Mouse (Mus musculus) thymus, postnatal 10 days (tissue): Measurements from ENCODE around the gene Phf13.

Experiments
- DNase-seq, 2 experiments: peaks; one replicate each; pipeline ENCODE4 v3.0.0; 2021; ENCODE audit warnings: low spot score in 2 of 2

The Phf13 gene

DNA sequence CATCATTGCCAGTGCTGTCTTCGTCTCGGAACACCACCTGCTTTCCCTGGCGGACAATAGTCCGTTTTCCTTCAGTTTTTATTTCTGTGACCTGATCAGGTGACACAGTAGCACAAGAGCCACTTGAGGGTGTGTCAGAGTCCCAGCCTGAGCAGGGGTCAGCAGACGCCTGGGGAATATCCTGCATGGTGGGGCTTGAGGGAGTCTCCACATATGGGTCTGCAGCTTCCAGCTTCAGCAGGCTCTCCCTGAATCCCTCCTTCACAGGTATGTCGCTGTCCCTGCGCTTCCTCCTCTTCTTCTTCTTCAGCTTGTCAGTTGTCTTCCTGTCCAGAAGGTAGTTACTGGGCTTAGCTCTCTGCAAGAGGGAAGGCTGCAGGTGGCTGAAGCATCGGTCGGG, 4.0 kb downstream of the Phf13 start:
- DNase-seq, result no peak

DNA sequence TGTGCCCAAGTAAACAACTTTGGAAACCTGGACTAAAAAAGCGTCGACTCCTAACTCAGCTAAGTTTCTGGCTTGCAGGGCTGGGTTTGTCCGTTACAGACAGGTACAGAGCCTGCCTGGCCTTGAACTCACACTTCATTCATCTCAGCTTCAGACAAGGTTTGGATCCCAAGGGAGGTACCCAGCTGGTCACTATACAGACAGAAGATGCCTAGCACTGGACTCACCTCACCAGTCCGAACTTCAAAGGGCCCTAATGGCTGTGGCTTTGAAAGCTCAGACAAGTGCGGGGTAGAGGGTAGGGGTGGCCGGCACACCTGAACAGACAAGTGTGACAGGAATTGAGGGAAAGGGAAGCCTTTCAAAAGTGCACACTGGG, 7.0 kb downstream of the Phf13 start:
- DNase-seq, result no peak

DNA sequence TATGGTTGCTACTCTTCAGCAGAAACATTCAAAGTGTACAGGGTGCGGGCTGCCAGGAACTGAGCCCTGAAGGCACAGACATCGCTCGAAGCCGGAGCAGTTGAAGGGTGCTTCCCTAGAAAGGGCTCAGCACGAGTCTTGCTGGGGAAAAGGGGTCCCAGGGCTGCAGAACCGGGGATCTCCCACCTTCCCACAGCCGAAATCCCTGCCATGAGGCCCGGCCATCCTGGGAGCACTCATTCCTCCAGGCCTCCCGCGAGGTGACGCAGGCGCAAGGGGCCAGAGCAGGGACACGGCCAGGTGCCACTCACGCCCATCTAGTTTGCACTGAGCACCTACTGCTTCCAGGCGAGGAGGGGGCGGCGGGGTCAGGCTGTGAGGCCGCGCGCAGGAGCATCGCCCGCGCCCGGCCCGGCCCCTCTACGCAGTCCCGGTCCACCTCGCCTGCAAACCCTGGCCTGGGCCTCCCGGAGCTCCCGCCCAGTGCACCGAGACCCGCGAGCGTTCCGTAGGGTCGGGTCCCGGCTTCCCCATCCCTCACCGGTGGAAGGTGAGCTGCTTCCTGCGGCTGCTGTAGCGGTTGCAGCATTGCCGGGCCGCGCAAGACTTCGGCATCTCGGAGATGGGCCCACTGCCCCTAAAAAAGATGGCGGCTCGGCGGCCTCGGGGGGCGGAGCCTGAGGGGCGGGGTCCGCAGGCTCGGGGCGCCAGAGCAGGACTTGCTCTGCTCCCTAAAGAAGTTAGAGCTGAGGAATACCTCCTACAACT, 7.5 kb downstream of the Phf13 start, which contains the start of gene Thap3:
Gene Thap3, minus strand, starts transcription at position 656 of the 768 bp plus-strand sequence.
- DNase-seq, result peak; percentile 79 to 82

DNA sequence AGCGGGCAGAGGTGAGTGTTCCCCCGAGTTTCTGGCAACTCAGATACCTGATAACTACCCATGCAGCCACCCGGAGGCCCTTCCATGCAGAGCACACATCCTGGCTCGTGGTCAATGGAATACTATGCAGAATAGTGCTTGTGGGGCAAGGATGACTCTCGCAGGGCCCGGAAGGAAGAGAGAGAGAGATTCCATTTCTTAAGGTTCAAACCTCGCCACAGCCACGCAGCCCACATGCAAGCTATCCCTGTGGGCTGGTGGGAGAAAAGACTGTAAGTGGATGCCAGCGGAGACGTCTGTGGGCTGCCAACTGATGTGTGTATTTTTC, 8.1 kb downstream of the Phf13 start:
- DNase-seq, result no peak

DNA sequence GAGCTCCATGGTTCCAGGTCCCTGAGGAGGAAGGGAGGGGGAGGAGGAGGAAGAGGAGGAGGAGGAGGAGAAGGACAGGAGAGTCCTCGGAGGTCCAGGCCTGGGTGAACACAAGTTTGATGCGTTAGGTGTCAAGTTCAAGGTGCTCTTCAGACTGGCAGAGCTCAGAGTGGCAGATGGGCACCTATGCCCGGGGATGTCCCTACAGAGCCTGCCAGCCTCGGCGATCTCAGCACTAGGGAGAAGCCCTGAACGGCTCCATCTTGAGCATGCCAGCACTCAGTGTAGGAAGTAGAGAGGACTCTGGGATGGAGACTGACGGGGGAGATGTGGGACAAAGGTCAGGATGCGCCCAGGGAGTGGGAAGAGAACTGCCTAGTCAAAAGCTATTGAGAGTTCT, 9.4 kb downstream of the Phf13 start:
- no peak for DNase-seq

DNA sequence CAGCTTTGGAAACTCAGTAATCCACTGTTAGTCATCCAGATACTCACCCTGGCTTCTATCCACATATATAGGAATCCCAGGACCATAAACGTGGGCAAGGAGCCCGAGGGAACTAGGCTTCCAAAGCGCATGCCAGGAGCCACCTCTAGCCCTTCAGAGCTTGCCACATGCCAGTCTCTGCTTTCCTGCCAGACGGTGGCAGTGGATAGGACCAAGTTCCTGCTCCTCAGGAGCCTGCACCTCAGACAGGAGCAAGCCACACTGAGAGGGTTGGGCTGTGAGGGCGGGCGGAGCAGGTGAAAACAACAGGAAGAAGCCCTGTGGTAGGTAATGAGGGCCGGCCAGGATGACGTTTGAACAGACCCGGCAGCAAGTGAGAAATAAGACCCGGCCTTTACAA, 10.2 kb downstream of the Phf13 start:
- DNase-seq, result no peak

DNA sequence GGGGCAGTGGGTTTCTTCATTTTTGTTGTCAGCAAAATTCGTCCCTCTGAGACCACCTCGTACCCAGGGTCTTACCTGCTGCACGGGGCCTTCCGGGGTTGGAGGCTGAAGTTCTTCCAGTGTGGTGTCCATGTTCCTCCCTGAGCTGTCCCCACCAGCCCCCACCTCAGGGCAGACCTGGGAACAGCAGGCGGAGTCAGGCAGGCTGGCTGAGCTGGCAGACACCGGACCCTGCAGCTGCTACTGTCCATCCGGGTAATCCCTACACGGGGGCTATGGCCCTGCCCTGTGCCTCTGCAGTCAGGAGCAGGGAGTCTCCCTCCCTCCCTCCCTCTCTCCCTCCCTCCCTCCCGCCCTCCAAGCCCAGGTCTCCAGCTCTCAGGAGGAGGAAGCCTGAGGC, 12.5 kb downstream of the Phf13 start:
- no peak for DNase-seq

DNA sequence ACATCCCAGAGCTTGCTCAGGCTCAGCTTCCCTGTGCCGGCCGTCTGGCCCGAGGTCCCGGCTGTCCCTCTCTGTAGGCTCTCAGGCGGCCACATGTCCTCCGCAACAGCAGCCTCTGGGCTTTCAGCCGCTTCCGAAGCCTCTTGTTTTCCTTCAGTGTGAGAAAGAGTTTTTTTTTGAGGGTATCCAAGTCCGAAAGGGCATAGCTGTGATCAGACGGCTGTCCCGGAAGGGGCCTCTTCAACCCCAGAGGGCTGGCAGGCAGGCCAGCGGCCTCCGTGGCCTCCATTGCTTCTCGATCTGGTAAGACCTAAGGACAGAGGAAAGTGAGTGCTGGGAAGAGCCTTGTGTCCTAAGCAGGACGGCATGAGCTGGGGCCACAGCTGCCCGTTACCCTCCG, 13.0 kb downstream of the Phf13 start:
- DNase-seq, result no peak

DNA sequence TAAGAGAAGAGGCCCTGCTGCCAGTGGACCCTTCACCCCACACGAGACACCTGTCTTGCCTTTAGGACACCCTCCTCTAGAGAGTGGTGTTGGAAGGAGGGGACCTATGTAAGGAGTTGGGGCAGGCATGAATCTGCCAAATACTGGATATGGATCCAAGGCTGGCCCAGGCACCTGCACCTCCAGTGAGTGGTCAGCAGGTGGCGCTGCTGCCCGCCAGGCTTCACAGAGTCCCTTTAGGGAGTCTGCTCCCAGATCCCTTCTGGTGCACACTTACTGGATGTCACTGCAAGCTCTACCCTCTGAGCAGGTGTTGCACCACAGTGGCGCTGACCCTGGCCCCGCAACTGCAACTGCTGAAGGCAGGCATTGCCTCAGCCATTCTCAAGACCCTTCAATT, 14.7 kb downstream of the Phf13 start:
- peak; percentile 43 to 71 for DNase-seq

DNA sequence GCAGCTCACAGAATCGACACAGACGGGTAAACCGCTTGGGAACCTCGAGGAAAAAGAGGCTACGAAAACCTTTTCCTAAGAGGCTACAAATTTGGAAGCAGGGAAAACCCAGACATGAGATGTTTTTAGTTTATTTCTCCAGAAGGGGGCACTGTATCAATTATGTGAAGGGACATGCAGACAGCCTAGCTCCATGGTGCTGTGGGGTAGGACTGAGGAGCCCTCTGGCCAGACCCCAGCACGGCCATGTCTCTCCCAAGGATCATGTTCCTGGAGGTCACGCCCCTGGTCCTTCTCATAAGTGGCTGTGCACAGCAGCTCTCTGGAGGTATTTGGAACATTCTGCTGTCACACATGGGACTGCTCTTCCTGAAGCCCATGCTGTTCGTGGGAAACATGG, 15.4 kb downstream of the Phf13 start:
- DNase-seq, result peak in 1 of 2 experiments; percentile 22

DNA sequence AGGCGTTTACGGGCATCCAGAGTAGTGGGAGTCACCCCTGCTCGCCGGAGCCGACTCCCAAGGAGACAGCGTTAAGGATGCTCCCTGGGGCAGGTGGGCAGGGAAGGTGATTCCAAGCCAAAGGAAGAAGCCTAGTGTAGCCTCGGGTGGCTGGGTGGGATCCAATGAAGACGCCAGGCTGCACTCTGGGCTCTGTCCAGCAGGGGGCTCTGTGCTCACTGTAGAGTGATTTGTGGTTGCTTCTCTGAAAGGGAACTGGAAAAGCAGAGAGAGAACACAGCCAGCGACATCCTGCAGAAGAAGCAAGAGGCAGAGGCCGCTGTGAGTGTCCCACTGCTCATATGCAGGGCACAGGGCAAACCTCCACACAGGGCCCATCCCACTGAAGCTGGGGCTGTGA, 18.3 kb downstream of the Phf13 start:
- peak; percentile 64 to 88 for DNase-seq

DNA sequence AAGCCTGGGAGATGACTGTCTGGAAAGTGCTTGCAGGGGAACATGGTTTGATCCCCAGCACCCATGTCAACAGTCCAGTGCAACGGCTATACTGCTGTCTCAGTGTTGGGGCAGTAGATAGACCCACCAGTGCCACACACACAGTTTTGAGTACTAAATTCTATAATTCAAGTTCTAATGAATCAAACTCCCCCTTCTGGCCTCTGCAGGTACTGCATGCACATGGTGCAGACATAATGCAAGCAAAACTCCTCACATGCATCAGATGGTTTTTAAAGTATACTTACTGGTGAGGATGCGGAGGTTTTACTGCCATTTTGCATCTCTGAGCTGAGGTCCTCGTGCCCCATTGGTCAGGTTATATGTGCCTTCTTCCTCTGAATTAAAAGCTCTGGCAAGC, 20.6 kb downstream of the Phf13 start:
- peak in 1 of 2 experiments; percentile 53 for DNase-seq

DNA sequence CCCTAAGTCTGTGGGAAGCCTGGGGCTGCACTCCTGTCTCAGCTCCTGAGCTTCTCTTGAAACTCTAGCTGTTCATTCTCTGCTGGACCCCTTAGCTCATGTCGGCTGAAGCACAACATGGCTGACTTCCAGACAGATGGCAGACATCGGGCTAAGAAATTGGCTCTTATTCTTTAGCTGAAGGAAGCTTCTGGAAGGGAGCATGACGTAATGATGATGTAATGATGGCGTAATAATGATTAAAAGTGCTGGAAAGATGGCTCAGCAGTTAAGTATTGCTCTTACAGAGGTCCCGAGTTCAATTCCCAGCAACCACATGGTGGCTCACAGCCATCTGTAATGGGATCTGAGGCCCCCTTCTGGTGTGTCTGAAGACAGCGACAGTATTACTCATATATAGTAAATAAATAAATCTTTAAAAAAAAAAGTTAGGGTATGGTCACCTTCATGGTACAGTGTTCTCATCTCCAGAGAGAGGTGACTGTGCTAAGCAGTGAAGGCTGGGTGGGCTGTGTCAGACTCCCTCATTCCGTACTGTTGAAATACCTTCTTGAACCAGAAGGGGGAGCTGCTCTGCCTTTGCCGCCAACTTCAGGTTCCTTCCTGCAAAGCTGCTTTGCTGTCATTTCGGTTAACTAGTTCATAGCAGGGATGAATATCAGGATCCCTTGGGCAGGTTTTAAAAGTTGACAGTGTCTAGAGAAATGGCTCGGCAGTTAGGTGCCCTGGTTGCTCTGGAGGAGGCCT, 23.7 kb downstream of the Phf13 start:
- DNase-seq, result peak in 1 of 2 experiments; percentile 48

DNA sequence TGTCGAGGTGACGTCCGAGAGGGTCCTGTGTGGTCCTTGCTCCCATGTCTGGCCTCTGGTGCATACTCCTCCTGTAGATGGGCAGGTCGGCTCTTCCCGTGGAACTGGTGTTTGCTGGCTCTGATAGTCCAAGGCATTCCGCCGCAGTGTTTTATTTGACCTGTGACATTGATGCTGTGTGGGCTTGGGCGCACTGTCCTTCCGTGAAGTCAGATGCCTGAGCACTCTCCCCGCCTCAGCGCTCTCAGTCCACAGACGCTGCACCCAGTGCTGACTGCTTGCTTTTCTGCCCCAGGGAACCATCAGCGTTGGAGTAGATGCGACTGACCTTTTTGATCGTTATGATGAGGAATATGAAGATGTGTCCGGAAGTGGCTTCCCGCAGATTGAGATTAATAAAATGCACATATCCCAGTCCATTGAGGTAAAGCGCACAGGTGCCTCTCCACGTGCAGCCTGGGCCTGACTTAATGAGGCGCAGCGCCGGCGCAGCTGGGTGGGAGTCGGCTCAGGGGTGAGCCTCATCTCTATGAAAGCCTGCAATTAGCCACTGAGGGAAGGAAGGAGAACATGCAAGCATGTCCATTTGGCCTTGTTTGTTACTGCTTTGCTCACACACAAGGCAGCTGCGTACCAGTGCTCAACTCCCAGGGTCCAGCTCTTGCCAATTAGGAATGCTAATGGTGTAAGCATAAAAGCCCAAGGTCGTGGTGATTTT, 27.7 kb downstream of the Phf13 start:
- no peak for DNase-seq

DNA sequence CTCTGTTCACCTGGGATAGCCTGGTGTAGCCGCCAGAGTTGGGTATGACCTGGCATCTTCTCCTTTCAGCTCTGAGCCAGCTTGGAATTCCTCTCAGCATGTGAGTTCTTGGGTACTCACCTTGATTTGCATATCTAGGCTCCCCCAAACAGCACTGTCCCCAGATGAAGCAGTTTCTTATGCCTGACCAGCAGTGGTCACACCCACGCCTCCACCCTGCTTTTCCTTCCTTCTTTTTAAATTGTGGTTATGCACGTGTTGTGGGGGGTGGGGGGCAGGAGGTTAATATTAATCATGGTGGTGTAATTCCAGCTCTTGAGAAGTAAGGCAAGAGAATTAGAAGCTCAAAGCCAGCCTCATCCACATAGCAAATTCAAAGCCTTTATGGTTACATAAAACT, 33.2 kb downstream of the Phf13 start:
- DNase-seq, result no peak

DNA sequence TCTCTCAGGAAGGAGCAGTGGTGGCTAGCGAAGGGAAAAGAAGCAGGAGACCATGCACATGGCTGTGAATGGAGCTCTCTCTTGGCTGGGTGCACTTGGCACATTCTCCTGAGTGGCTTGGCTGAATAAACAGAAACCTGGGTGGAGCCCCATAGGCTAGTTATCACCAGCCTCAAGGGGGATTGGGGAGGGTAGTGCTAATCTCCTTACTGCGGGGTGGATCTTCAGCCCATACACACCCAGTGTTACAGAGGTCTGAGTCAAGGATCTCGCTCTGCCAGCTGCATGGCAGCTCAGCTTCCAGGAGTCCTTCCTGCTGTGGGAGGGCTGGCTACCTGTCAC, 35.6 kb downstream of the Phf13 start:
- DNase-seq, result no peak

DNA sequence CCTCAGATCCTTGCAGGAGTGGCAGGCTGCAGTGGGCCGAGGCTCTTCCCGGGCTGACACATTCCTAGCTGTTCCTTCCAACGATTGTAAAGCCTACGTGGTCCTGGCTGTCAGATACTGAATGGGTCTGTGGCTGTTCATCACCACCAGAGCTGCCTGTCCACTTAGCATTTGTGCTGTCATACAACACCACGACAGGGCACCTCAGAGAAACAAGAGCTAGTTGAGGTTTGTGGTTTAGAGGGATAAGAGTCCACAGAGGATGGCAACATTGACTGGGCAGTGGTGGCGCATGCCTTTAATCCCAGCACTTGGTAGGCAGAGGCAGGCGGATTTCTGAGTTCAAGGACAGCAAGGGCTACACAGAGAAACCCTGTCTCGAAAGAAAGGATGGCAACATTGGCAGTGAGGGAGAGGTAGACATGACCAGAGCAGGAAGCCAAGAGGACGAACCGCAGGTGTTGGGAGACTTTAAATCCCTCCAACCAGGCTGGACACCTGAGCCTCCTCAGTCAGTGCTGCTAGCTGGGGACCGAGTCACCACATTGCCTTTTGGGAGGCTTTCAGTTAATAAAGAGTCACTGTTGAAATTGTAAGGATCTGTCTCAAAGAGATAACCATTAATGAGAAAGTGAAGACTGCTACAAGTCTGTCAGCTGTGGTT, 36.1 kb downstream of the Phf13 start:
- no peak for DNase-seq

DNA sequence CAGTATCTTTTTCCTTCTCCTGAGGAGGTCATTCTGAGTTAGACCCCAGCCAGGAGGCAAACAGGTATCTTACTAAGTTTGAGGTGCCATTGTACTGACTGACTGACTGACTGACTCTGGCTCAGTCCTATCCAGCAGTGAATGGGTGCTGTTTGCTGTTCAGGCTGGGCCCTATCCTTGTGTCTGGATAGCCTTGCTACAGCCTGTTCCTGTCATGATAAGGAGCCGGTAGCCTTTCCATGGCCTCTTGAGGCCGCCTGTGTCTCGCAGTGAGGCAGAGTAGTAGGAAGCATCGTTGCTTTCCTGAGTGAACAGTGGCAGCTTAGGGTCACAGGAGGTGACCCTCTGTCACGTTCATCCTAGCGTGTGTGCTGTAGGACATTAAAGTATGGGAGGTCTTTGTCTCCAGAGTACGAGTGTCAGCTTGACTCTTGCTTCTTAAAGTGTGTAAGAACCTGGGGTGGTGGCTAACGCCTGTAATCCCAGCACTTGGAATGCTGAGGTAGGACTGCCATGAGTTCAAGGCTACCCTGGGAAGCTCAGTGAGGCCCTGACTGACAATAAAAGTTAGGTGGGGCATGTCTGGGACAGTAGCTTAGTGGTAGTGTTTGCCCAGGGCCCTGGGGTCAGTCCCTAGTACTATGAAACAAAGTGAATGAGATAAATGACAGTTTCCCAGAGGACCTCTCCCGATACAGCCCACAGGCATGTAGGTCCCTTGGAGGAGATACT, 38.3 kb downstream of the Phf13 start:
- no peak for DNase-seq

DNA sequence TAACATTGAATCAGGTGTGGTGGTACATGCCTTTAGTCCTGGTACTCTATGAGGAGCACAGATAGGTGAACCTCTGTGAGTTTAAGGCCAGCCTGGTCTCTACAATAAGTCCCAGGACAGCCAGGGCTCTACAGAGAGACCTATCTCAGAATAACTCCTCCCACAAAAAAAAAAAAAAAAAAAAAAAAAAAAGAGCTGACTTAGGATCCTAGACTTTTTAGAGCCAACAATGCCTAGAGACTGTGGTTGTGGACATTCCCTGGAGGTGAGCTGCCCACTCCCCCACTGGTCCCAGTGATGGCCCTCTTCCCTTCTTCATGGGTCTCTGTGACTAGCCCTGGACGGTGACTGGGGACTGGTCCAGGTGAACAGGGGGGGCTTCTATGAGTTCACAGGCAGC, 40.3 kb downstream of the Phf13 start:
- no peak for DNase-seq

DNA sequence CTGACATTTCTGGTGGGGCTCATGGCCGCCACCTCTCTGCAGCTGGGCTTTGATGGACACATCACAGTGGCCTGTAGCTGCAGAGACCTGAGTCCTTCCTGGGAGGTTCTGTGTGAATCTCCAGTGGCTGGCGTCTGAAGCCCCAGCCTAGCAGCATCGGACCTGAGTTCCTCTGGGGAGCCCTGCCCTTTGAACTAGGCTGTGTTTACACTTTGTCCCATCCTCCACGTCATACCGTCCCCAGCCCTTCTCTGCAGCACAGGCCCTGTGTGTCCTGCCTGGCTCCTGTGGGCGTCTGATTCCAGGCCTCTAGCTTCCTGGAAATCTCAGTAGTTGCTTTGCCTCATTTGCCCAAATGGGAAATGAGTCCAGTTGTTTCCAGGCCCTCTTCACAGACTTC, 42.8 kb downstream of the Phf13 start:
- no peak for DNase-seq
